Mouse (Mus musculus) cerebellum, adult 2 months (tissue): Measurements from ENCODE around the gene Ptges3.

Experiments used
- CTCF ChIP-seq: fragments of 200-500 bp; IDR thresholded peaks from 2 replicates; pipeline ENCODE4 v1.5.1; 2011; ENCODE audit warnings: low read depth, mild to moderate bottlenecking, control low read depth, low read length, moderate library complexity, borderline replicate concordance; ENCODE audit not compliant: insufficient read depth
- POLR2A ChIP-seq: fragments of 200-500 bp; IDR thresholded peaks from 2 replicates; pipeline ENCODE4 v1.6.1; 2011; ENCODE audit warnings: low read length, control low read depth, borderline replicate concordance; ENCODE audit not compliant: insufficient read depth

DNA sequence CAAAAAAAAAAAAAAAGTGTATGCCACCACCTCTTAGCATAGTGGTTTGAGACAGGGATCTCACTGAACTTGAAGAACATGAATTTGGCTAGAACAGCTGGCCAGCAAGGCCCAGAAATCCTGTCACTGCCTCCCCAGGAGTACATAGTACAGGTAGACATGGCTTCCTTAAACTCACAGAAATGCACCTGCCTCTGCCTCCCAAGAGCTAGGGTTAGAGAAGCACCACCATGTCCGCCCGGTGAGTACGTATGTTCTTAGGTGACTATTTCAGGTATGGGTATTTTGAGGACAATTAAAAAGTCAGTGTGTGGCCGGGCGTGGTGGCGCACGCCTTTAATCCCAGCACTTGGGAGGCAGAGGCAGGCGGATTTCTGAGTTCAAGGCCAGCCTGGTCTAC is 5.8 kb upstream of the Ptges3 start:
- TF ChIP-seq CTCF, result no peak
- no peak for TF ChIP-seq POLR2A
